Mouse (Mus musculus): Measurements from ENCODE around the gene Draxin. TPM values are rescaled to one million over a fixed set of nuclear protein-coding genes. Genes with fewer than 3 reads are reported as not detected.
"Not testable (repeated sequence)": the region's sequence is repeated elsewhere in the genome, so short reads cannot be mapped to it uniquely, and the experiment has no call there.

Gene Draxin
- total RNA-seq, 2 experiments from 2014 or later, result 0.42 to 1.0 TPM

DNA sequence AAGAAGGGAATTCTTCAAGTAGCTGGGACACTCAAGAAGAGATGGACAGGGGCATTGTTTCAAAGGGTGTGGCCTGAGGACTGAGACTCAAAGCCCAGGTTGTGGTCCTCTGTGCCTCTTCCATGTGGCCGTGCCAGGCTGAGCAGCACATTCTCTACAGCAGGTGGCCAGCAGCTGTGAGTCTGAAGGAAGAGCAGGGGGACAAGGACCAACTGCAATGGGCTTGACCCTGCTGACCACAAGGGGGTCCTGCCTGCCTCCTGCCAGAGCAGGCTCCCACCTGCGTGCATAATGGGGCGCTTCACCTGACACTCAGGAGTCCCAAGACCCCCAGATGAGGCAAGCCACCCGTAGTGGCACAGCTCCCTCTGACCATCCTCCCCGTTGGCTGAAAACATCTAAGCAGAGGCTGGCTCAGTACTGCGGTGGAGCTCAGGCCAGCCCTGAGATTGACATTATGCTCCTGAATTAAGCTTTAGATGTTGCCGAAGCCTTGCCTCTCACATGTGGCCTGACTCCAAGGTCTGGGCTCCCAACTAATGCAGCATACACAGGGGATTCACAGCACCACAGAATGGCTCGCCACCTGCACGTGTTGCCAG is 72.2 kb downstream of the Draxin start:
- no peak for DNase-seq (ENCODE audit: low spot score in 2 of 2)

DNA sequence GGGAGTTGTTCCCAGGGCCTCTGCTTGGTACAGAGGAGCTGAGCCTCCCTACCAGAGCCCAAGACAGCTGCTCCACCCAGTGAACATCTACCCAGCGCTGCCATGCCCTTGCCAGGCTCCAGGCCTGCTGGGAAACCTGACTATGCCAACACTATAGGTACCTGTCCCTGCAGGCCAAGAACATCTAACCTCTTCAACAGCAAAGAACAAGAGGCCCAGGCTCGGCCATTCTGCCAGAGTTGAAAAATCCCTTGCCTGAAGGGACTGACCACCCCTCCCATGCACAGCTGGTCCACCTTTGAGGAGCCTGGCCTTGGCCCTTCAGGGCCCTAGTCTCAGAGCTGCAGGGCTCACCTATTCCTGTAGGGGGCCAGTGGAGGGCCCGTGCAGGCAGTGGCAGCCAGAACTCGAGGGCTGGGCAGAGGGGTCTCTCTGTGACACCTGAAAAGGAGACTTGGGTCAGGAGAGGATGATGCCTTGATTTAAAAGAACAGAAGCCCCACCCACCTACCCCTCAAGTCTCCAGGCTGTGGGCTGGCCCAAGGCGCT is 72.8 kb downstream of the Draxin start:
- no peak for DNase-seq (ENCODE audit: low spot score in 2 of 2)

GRCm38 (mm10) chr4:148056801-148057200 is 73.7 kb downstream of the Draxin start:
- no peak for DNase-seq (ENCODE audit: low spot score in 2 of 2)

GRCm38 (mm10) chr4:148056246-148056645 is 74.3 kb downstream of the Draxin start:
- no peak for DNase-seq (ENCODE audit: low spot score in 2 of 2)

- no peak for DNase-seq (ENCODE audit: low spot score in 2 of 2)
Measured at GRCm38 (mm10) chr4:148054961-148055695, 75.4 kb downstream of the Draxin start.

- no peak for DNase-seq (ENCODE audit: low spot score in 2 of 2)
Measured at GRCm38 (mm10) chr4:148053417-148053920, 77.0 kb downstream of the Draxin start.

- DNase-seq (ENCODE audit: low spot score in 2 of 2), result no peak
Measured at GRCm38 (mm10) chr4:148052976-148053375, 77.5 kb downstream of the Draxin start.

DNA sequence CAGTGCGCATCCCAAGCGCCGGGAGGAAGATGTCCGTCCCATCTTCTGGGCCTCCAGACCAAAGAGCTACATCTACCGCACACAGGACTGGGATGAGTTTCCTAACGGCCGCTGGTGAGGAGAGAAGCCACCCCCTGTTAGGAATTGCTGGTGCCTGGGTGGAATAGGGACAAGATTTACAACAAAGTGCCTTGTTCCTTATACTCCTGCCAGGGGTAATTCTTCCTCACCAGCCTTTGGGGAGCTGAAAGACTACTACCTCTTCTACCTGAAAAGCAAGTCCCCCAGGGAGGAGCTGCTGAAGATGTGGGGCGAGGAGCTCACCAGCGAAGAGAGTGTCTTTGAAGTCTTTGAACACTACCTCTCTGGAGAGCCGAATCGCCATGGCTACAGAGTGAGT is 78.6 kb downstream of the Draxin start:
- DNase-seq (ENCODE audit: low spot score in 2 of 2), result no peak

DNA sequence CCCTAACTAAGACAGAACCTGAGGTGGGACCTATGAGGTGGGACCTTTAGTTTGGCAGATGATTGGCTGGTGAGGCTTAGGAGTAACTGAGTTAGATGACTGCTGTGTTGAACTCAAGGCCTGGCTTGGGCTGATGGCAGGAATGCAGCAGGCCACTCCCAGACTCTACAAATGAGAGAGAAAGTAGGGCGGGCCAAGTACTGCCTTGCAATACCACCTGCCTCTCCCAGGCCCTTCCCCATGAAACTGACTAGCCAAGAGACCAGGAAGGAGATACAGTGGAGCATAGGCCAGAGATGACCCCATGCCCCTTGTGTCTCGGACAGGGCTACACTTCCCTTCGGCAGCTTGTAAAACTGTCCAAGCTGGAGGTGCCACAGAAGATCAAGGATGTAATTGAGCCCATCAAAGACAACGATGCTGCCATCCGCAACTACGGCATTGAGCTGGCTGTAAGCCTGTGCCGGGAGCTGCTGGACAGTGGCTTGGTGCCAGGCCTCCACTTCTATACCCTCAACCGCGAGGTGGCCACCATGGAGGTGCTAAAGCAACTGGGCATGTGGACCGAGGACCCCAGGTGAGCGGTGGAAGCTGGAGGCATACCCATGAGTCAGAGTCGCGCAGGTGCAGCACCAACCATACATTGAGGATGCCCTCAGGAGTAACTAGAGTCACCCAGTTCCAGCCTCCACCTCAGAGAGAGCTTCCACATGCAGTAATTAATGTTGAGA is 79.3 kb downstream of the Draxin start:
- DNase-seq (ENCODE audit: low spot score in 2 of 2), result no peak

GRCm38 (mm10) chr4:148050396-148050914 is 80.0 kb downstream of the Draxin start:
- DNase-seq (ENCODE audit: low spot score in 2 of 2), result not testable (repeated sequence)

Small RNA genes within 50 kb of the gene (microRNA-seq; reads per million reads assigned to microRNA genes)
- not detected for gene Mir7022

Other genes starting within 250 kb of the Draxin start
- 100 to 1,000 TPM; 140 to 144 TPM for gene Mfn2, start 226.0 kb downstream of the Draxin start, total RNA-seq (2021)
- 10 to 100 TPM; 39.5 to 46.6 TPM for gene Plod1, start 193.9 kb downstream of the Draxin start, total RNA-seq (2021)
- gene 2510039O18Rik, start 189.8 kb downstream of the Draxin start, total RNA-seq (2021), result 10 to 100 TPM; 52.3 to 53.8 TPM
- gene Nppb, start 144.9 kb downstream of the Draxin start, total RNA-seq (2021), result under 1 TPM; 0.39 to 0.56 TPM
- gene Nppa, start 130.0 kb downstream of the Draxin start, total RNA-seq (2021), result not detected
- 10 to 100 TPM; 21.0 to 23.6 TPM for gene Clcn6, start 91.9 kb downstream of the Draxin start, total RNA-seq (2021)
- gene Mthfr, start 91.6 kb downstream of the Draxin start, total RNA-seq (2021), result 10 to 100 TPM; 47.0 to 56.6 TPM
- gene Agtrap, start 42.7 kb downstream of the Draxin start, total RNA-seq (2021), result 10 to 100 TPM; 77.6 to 83.7 TPM
- 10 to 100 TPM; 24.0 to 24.6 TPM for gene Mad2l2, start 314 bp downstream of the Draxin start, total RNA-seq (2021)
- gene Fbxo6, start 21.4 kb upstream of the Draxin start, total RNA-seq (2021), result 10 to 100 TPM; 28.2 to 32.8 TPM
- 10 to 100 TPM; 13.9 to 15.0 TPM for gene Fbxo44, start 29.8 kb upstream of the Draxin start, total RNA-seq (2021)
- gene Fbxo2, start 29.9 kb upstream of the Draxin start, total RNA-seq (2021), result 1 to 10 TPM; 2.7 to 2.8 TPM
- 1 to 10 TPM in 1 of 2 experiments, under 1 TPM in 1; 0.95 to 1.2 TPM for gene Disp3, start 157.3 kb upstream of the Draxin start, total RNA-seq (2021)